Mouse (Mus musculus) cerebellum, adult 2 months (tissue): ENCODE data around the gene Ttll4.

Source experiments
- CTCF ChIP-seq: fragments of 200-500 bp; IDR thresholded peaks from 2 replicates; pipeline ENCODE4 v1.5.1; 2011; ENCODE audit warnings: low read depth, mild to moderate bottlenecking, control low read depth, low read length, moderate library complexity, borderline replicate concordance; ENCODE audit not compliant: insufficient read depth
- POLR2A ChIP-seq: fragments of 200-500 bp; IDR thresholded peaks from 2 replicates; pipeline ENCODE4 v1.6.1; 2011; ENCODE audit warnings: low read length, control low read depth, borderline replicate concordance; ENCODE audit not compliant: insufficient read depth

DNA sequence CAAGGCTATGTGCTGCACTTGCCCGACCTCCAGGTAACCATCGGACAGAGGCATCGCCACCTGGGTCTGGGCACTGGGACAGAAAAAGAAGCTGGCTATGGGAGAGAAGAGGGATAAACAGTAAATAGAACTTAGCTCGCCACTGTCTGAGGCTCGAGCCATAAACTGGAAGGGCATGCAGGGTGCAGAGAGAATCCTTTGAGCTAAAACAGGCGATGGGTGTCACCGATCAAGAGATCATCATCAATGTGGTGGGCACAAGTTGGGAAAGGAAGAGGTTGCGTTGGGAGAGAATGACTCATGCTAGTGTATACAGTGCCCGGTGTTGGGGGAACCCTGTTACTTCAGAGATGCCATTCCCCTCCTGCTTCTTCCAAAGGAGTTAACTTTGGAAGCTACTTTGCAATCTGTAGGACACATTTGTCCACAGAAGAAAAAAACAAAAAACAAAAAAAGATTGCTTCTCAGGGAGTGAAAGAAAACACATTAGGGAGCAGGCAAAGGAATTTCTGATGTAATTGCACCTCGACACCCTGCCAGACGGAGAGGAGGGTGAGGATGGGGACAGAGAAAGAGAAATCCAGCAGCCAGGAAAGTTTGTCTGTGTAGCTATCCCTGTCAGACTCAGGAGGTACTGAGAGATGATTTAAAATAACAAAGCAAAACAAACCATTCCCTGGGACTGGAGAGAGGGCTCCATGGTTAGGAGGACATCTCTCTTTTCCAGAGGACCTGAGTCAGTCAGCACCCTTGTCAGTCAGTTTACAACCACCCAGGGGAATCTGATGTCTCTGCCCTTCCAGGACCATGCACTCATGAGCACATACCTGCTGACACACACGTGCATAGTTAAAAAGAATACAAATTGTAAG lies 52.5 kb downstream of the Ttll4 start:
- TF ChIP-seq CTCF (no peak), POLR2A (no peak)
